Mouse (Mus musculus) ES-E14 (cell line): ENCODE measurements at regions not wholly inside any gene's neighbourhood (a gene's known extent, or its start where the extent isn't known, plus 50 kb on each side); places are given as distances from the start of the nearest gene placed in this dataset.

Source experiments
- DNase-seq: peaks from one replicate; pipeline ENCODE4 v3.0.0-alpha.2; 2013; ENCODE audit warnings: low read depth, low spot score
- H3K27ac ChIP-seq: 2 replicates; pipeline ENCODE4 v1.5.1; 2012; ENCODE audit warnings: low read depth, mild to moderate bottlenecking, low read length, moderate library complexity, mixed read lengths; ENCODE audit not compliant: poor library complexity, insufficient read depth, severe bottlenecking
- H3K36me3 ChIP-seq: 2 replicates; pipeline ENCODE4 v1.6.1; 2012; ENCODE audit warnings: mild to moderate bottlenecking, low read length, moderate library complexity, mixed read lengths; ENCODE audit not compliant: control insufficient read depth, poor library complexity, insufficient read depth, severe bottlenecking
- H3K4me1 ChIP-seq, 2 experiments: fragments of 150-350 bp in 1 of 2; sonication (generic) in 1 of 2; 2 replicates each; pipeline ENCODE4 v1.6.1; 2012; ENCODE audit warnings: low read length in 2 of 2, mild to moderate bottlenecking in 1 of 2, mixed read lengths in 1 of 2; ENCODE audit not compliant: control insufficient read depth in 2 of 2, insufficient read depth in 2 of 2, poor library complexity in 1 of 2
- H3K4me3 ChIP-seq, 2 experiments: fragments of 150-350 bp in 1 of 2; sonication (generic) in 1 of 2; 2 replicates each; pipeline ENCODE4 v1.5.1; 2012; ENCODE audit warnings: low read length in 2 of 2, low read depth in 1 of 2, mild to moderate bottlenecking in 1 of 2, mixed read lengths in 1 of 2; ENCODE audit not compliant: insufficient read depth in 1 of 2, poor library complexity in 1 of 2, severe bottlenecking in 1 of 2
- H3K9ac ChIP-seq: 2 replicates; pipeline ENCODE4 v1.6.1; 2012; ENCODE audit warnings: low read depth, mild to moderate bottlenecking, low read length, mixed read lengths; ENCODE audit not compliant: poor library complexity, insufficient read depth, severe bottlenecking
- H3K9me3 ChIP-seq: fragments of 150-350 bp; sonication (generic); 2 replicates; pipeline ENCODE4 v1.6.1; 2012; ENCODE audit warnings: low read depth, mild to moderate bottlenecking, low read length; ENCODE audit not compliant: control insufficient read depth, insufficient read depth
- CHD2 ChIP-seq: IDR thresholded peaks from 2 replicates; pipeline ENCODE4 v1.6.1; 2014; ENCODE audit warnings: mild to moderate bottlenecking, low read depth, low read length, inconsistent platforms
- HCFC1 ChIP-seq: IDR thresholded peaks from 2 replicates; pipeline ENCODE4 v1.6.1; 2012; ENCODE audit warnings: low read length, inconsistent platforms, borderline replicate concordance; ENCODE audit not compliant: insufficient read depth
- MAFK ChIP-seq: IDR thresholded peaks from 2 replicates; pipeline ENCODE4 v1.6.1; 2014; ENCODE audit warnings: mild to moderate bottlenecking, low read depth, low read length, inconsistent platforms; ENCODE audit not compliant: insufficient read depth
- ZC3H11A ChIP-seq: IDR thresholded peaks from 2 replicates; pipeline ENCODE4 v1.6.1; 2012; ENCODE audit warnings: low read depth, mild to moderate bottlenecking, inconsistent platforms, low read length, borderline replicate concordance
- ZNF384 ChIP-seq: IDR thresholded peaks from 2 replicates; pipeline ENCODE4 v1.6.1; 2012; ENCODE audit warnings: low read depth, low read length, inconsistent platforms
- in situ Hi-C, 2 experiments: fragments of 600-800 bp; cut with MboI; formaldehyde crosslinking; loops; one replicate each; pipeline ENCODE4 v1.15.1; 2025; ENCODE audit warnings: low sequenced_read_pairs in 2 of 2, inconsistent platforms in 1 of 2; ENCODE audit not compliant: unreplicated experiment in 2 of 2

- TF ChIP-seq CHD2 = no peak
- no peak for TF ChIP-seq HCFC1
- no peak for TF ChIP-seq ZC3H11A
- TF ChIP-seq MAFK = no peak
- TF ChIP-seq ZNF384 = no peak
- Histone ChIP-seq H3K9me3 (no peaks in the 10 kb centered on the region), H3K36me3 (no peaks in the 10 kb centered on the region), H3K4me3 (no peak overlapping the region), H3K4me1 (no peaks in the 10 kb centered on the region), H3K9ac (no peak overlapping the region), H3K27ac (no peak overlapping the region)
- in situ Hi-C loops = no loop called here
- no peak for DNase-seq
These were observed 152.7 kb downstream of the Tmem132e start for GRCm38 (mm10) chr11:82541376-82541775.

GRCm38 (mm10) chr11:82537931-82538330 lies 149.2 kb downstream of the Tmem132e start:
- in situ Hi-C loops = no loop called here
- Histone ChIP-seq H3K4me3 (no peak overlapping the region), H3K9me3 (no peaks in the 10 kb centered on the region), H3K9ac (no peak overlapping the region), H3K4me1 (no peaks in the 10 kb centered on the region), H3K36me3 (no peaks in the 10 kb centered on the region), H3K27ac (no peak overlapping the region)
- TF ChIP-seq ZC3H11A (no peak), CHD2 (no peak), MAFK (no peak), ZNF384 (no peak), HCFC1 (no peak)
- DNase-seq = no peak

- no peaks in the 10 kb centered on the region for H3K9me3 ChIP-seq
- in situ Hi-C loops = no loop called here
- TF ChIP-seq HCFC1 = no peak
These were observed 134.6 kb downstream of the Tmem132e start for GRCm38 (mm10) chr11:82523200-82523802.

GRCm38 (mm10) chr11:82521383-82521782 lies 132.7 kb downstream of the Tmem132e start:
- DNase-seq = no peak
- in situ Hi-C loops = no loop called here
- H3K4me3 ChIP-seq = no peak overlapping the region
- no peaks in the 10 kb centered on the region for H3K9me3 ChIP-seq
- H3K36me3 ChIP-seq = no peaks in the 10 kb centered on the region
- TF ChIP-seq CHD2 = no peak
- TF ChIP-seq ZC3H11A = no peak
- TF ChIP-seq ZNF384 = no peak
- no peak for TF ChIP-seq HCFC1
- TF ChIP-seq MAFK = no peak
- no peaks in the 10 kb centered on the region for H3K4me1 ChIP-seq
- H3K9ac ChIP-seq = no peak overlapping the region
- no peak overlapping the region for H3K27ac ChIP-seq

More at GRCm38 (mm10) chr11:82523200-82523802, 134.6 kb downstream of the Tmem132e start:
- H3K36me3 ChIP-seq = no peaks in the 10 kb centered on the region
- H3K27ac ChIP-seq = no peak overlapping the region
- no peak overlapping the region for H3K4me3 ChIP-seq
- DNase-seq = no peak
- no peak overlapping the region for H3K9ac ChIP-seq
- no peaks in the 10 kb centered on the region for H3K4me1 ChIP-seq

GRCm38 (mm10) chr11:82518691-82519090 lies 130.0 kb downstream of the Tmem132e start:
- no peak overlapping the region for H3K27ac ChIP-seq
- TF ChIP-seq ZC3H11A (no peak), HCFC1 (no peak)
- H3K36me3 ChIP-seq = no peaks in the 10 kb centered on the region
- no peak overlapping the region for H3K4me3 ChIP-seq
- DNase-seq = no peak
- H3K9ac ChIP-seq = no peak overlapping the region
- in situ Hi-C loops = no loop called here
- no peaks in the 10 kb centered on the region for H3K9me3 ChIP-seq
- H3K4me1 ChIP-seq = no peaks in the 10 kb centered on the region
